Mouse (Mus musculus) forebrain, embryonic 12.5 days (tissue): ENCODE measurements around the gene Opa3. TPM values are rescaled to one million over a fixed set of nuclear protein-coding genes. Genes with fewer than 3 reads are reported as not detected.

ENCODE experiments used
- ATAC-seq: fragments of 200-750 bp; cut with Nextera tagmentation; 2 replicates; pipeline ENCODE4 v1.8.0; 2017; ENCODE audit warnings: moderate TSS enrichment; ENCODE audit not compliant: low FRiP score
- H3K27ac ChIP-seq: fragments of 300-500 bp; sonication (generic); 2 replicates; pipeline ENCODE4 v1.5.1; 2016; ENCODE audit warnings: mild to moderate bottlenecking
- H3K27me3 ChIP-seq: fragments of 300-500 bp; sonication (generic); 2 replicates; pipeline ENCODE4 v1.6.1; 2016; ENCODE audit warnings: mild to moderate bottlenecking
- H3K36me3 ChIP-seq: fragments of 300-500 bp; sonication (generic); replicated peaks from 2 replicates; pipeline ENCODE4 v1.6.1; 2016; ENCODE audit warnings: mild to moderate bottlenecking
- H3K4me1 ChIP-seq: fragments of 300-500 bp; sonication (generic); 2 replicates; pipeline ENCODE4 v1.6.1; 2016
- H3K4me2 ChIP-seq: fragments of 300-500 bp; sonication (generic); 2 replicates; pipeline ENCODE4 v1.6.1; 2016; ENCODE audit warnings: mild to moderate bottlenecking, moderate library complexity
- H3K4me3 ChIP-seq: fragments of 300-500 bp; sonication (generic); replicated peaks from 2 replicates; pipeline ENCODE4 v1.5.1; 2016; ENCODE audit warnings: mild to moderate bottlenecking
- H3K9ac ChIP-seq: fragments of 300-500 bp; sonication (generic); 2 replicates; pipeline ENCODE4 v1.6.1; 2016; ENCODE audit warnings: mild to moderate bottlenecking
- H3K9me3 ChIP-seq: fragments of 300-500 bp; sonication (generic); 2 replicates; pipeline ENCODE4 v1.6.1; 2016
- WGBS: fragments of 180-500 bp; shearing (Covaris S2); methylation state at CpG from one replicate; pipeline ENCODE4 v1.1.7; 2016; 5-methylcytosine and 5-hydroxymethylcytosine counted together
- polyA plus RNA-seq: library from polyadenylated mRNA; unstranded; fragments of >200 nt; fragmentation: Nextera tagmentation; extraction: Ambion mirVana; gene quantifications from 2 replicates; pipeline ENCODE4 v1.2.1, GENCODE M21; 2016

The Opa3 gene
- polyA plus RNA-seq, 1 experiment from 2014 or later = 45.5 TPM

- Histone ChIP-seq H3K9ac (no peak overlapping the region), H3K4me2 (no peak overlapping the region), H3K4me3 (no peak overlapping the region), H3K27ac (no peak overlapping the region), H3K4me1 (no peaks in the 10 kb centered on the region), H3K36me3 (peaks cover 49% of the 10 kb centered on the region), H3K27me3 (no peaks in the 10 kb centered on the region), H3K9me3 (no peaks in the 10 kb centered on the region)
- ATAC-seq = no peak
- WGBS = 84% methylated on average over 17 of the region's 17 CpGs
Measured at GRCm38 (mm10) chr7:19255395-19255794, 27.3 kb downstream of the Opa3 start.

- no peak for ATAC-seq
- no peak overlapping the region for H3K27ac ChIP-seq
- WGBS = 86% methylated on average over 7 of the region's 7 CpGs
- H3K4me3 ChIP-seq = no peak overlapping the region
- no peaks in the 10 kb centered on the region for H3K9me3 ChIP-seq
- no peak overlapping the region for H3K9ac ChIP-seq
- H3K36me3 ChIP-seq = peaks cover 61% of the 10 kb centered on the region
- no peaks in the 10 kb centered on the region for H3K4me1 ChIP-seq
- H3K27me3 ChIP-seq = no peaks in the 10 kb centered on the region
- H3K4me2 ChIP-seq = no peak overlapping the region
Measured at GRCm38 (mm10) chr7:19256567-19256966, 28.4 kb downstream of the Opa3 start.

GRCm38 (mm10) chr7:19257390-19258022, 29.4 kb downstream of the Opa3 start:
- Histone ChIP-seq H3K27ac (no peak overlapping the region), H3K4me2 (no peak overlapping the region), H3K9me3 (no peaks in the 10 kb centered on the region), H3K27me3 (no peaks in the 10 kb centered on the region), H3K36me3 (peaks cover 70% of the 10 kb centered on the region), H3K4me3 (no peak overlapping the region), H3K9ac (no peak overlapping the region), H3K4me1 (no peaks in the 10 kb centered on the region)
- 33% methylated on average over 11 of the region's 11 CpGs for WGBS
- ATAC-seq = peak; percentile 84

GRCm38 (mm10) chr7:19258336-19258735, 30.2 kb downstream of the Opa3 start:
- Histone ChIP-seq H3K9ac (no peak overlapping the region), H3K27me3 (no peaks in the 10 kb centered on the region), H3K4me2 (no peak overlapping the region), H3K4me3 (no peak overlapping the region), H3K4me1 (no peaks in the 10 kb centered on the region), H3K9me3 (no peaks in the 10 kb centered on the region), H3K27ac (no peak overlapping the region), H3K36me3 (peaks cover 78% of the 10 kb centered on the region)
- 92% methylated on average over 3 of the region's 3 CpGs for WGBS
- no peak for ATAC-seq

GRCm38 (mm10) chr7:19265147-19265546, 37.0 kb downstream of the Opa3 start:
- H3K27ac ChIP-seq = no peak overlapping the region
- no peak overlapping the region for H3K4me2 ChIP-seq
- H3K9me3 ChIP-seq = no peaks in the 10 kb centered on the region
- 90% methylated on average over 7 of the region's 7 CpGs for WGBS
- no peak overlapping the region for H3K4me3 ChIP-seq
- H3K9ac ChIP-seq = no peak overlapping the region
- no peak for ATAC-seq
- no peaks in the 10 kb centered on the region for H3K27me3 ChIP-seq
- peaks cover 48% of the 10 kb centered on the region for H3K36me3 ChIP-seq
- H3K4me1 ChIP-seq = peaks cover 14% of the 10 kb centered on the region

GRCm38 (mm10) chr7:19265928-19266822, 38.0 kb downstream of the Opa3 start:
- H3K27ac ChIP-seq = no peak overlapping the region
- H3K9me3 ChIP-seq = no peaks in the 10 kb centered on the region

GRCm38 (mm10) chr7:19267051-19267450, 38.9 kb downstream of the Opa3 start:
- H3K4me1 ChIP-seq = peaks cover 25% of the 10 kb centered on the region
- H3K9ac ChIP-seq = no peak overlapping the region; the same call in 1 of the 2 replicates
- H3K4me2 ChIP-seq = no peak overlapping the region
- H3K9me3 ChIP-seq = no peaks in the 10 kb centered on the region
- H3K27me3 ChIP-seq = no peaks in the 10 kb centered on the region
- no peak overlapping the region for H3K27ac ChIP-seq
- no peak overlapping the region for H3K4me3 ChIP-seq
- H3K36me3 ChIP-seq = peaks cover 29% of the 10 kb centered on the region
- 81% methylated on average over 10 of the region's 10 CpGs for WGBS
- ATAC-seq = no peak

More at GRCm38 (mm10) chr7:19265928-19266822, 38.0 kb downstream of the Opa3 start:
- WGBS = 88% methylated on average over 10 of the region's 10 CpGs
- no peak overlapping the region for H3K4me3 ChIP-seq
- H3K27me3 ChIP-seq = no peaks in the 10 kb centered on the region
- H3K4me2 ChIP-seq = no peak overlapping the region
- peaks cover 38% of the 10 kb centered on the region for H3K36me3 ChIP-seq
- H3K4me1 ChIP-seq = peaks cover 24% of the 10 kb centered on the region
- no peak overlapping the region for H3K9ac ChIP-seq
- no peak for ATAC-seq

- H3K36me3 ChIP-seq = peaks cover 10% of the 10 kb centered on the region
- peak overlapping the region; percentile 99 for H3K4me3 ChIP-seq
- H3K27ac ChIP-seq = peak overlapping the region; percentile 6
- H3K9me3 ChIP-seq = no peaks in the 10 kb centered on the region
- WGBS = 57% methylated on average over 10 of the region's 10 CpGs
- H3K27me3 ChIP-seq = 0 out of 2 replicates have a peak, but pooled peaks cover under 1% of the 10 kb centered on the region
- peaks cover 28% of the 10 kb centered on the region for H3K4me1 ChIP-seq
- peak overlapping the region; percentile 54 for H3K9ac ChIP-seq
- no peak for ATAC-seq
- peak overlapping the region; percentile 95 for H3K4me2 ChIP-seq
Measured at GRCm38 (mm10) chr7:19268993-19269681, 41.0 kb downstream of the Opa3 start.

GRCm38 (mm10) chr7:19269721-19270441, 41.7 kb downstream of the Opa3 start:
- Histone ChIP-seq H3K9ac (peak overlapping the region; percentile 54), H3K36me3 (peaks cover 2% of the 10 kb centered on the region), H3K4me1 (peaks cover 28% of the 10 kb centered on the region), H3K4me3 (peak overlapping the region; percentile 99), H3K27me3 (0 out of 2 replicates have a peak, but pooled peaks cover 3% of the 10 kb centered on the region), H3K4me2 (peak overlapping the region; percentile 95), H3K9me3 (no peaks in the 10 kb centered on the region), H3K27ac (peak overlapping the region; percentile 6)
- WGBS = 3% methylated on average over 18 of the region's 19 CpGs
- no peak for ATAC-seq

GRCm38 (mm10) chr7:19270509-19271237, 42.5 kb downstream of the Opa3 start:
- ATAC-seq = no peak
- H3K27me3 ChIP-seq = 0 out of 2 replicates have a peak, but pooled peaks cover 3% of the 10 kb centered on the region
- peak overlapping the region; percentile 88 for H3K9ac ChIP-seq
- under 1% methylated on average over 20 of the region's 21 CpGs for WGBS
- peak overlapping the region; percentile 99 for H3K4me3 ChIP-seq
- H3K4me1 ChIP-seq = peaks cover 28% of the 10 kb centered on the region
- peak overlapping the region; percentile 87; the same call in 1 of the 2 replicates for H3K27ac ChIP-seq
- no peaks in the 10 kb centered on the region for H3K9me3 ChIP-seq
- peak overlapping the region; percentile 95 for H3K4me2 ChIP-seq
- H3K36me3 ChIP-seq = no peaks in the 10 kb centered on the region
